Mouse (Mus musculus) heart, postnatal 4 days (tissue): Measurements from ENCODE around the gene Reep6. TPM values are rescaled to one million over a fixed set of nuclear protein-coding genes. Genes with fewer than 3 reads are reported as not detected.

ENCODE experiments used
- DNase-seq: peaks from one replicate; pipeline ENCODE4 v3.0.0; 2021
- total RNA-seq, 2 experiments: library from RNA; stranded (reverse); gene quantifications; 2 replicates each; pipeline ENCODE4 v1.2.3; 2021

Reep6 gene
- total RNA-seq, 2 experiments from 2014 or later, result 1.6 to 1.8 TPM

DNA sequence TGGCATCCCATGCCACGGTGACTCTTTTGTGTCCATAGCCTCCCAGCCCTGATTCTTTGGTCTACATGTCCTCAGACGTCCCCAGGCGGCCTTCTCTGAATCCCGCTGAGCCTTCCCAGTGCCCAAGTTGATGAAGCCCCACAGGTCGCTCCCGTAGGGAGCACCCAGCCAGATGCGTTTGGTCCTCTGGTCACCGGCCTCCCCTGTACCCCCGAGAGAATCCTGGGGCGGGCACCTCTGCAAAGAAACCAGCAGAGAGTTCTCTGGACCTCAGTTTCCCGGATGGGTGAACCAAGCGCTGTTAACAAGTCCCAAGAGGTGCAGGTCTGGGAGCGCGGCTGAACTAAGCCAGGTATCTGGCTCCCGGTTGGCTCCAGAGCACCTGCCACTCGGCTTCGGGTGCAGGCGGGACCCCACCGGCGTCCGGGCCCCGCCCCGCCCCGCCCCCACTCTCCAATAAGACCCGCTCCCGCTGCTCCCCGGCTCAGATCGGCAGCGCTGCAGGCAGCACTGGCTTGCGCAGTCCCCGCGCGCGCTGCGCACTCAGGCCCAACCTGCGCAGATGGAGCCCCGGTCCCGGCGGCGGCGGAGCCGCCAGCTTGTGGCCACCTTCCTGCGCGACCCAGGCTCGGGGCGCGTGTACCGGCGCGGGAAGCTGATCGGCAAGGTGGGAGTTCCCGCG lies 26.4 kb downstream of the Reep6 start, which contains the start of gene Plk5:
Gene Plk5, plus strand, starts transcription at position 459 of the 682 bp plus-strand sequence.
- no peak for DNase-seq

DNA sequence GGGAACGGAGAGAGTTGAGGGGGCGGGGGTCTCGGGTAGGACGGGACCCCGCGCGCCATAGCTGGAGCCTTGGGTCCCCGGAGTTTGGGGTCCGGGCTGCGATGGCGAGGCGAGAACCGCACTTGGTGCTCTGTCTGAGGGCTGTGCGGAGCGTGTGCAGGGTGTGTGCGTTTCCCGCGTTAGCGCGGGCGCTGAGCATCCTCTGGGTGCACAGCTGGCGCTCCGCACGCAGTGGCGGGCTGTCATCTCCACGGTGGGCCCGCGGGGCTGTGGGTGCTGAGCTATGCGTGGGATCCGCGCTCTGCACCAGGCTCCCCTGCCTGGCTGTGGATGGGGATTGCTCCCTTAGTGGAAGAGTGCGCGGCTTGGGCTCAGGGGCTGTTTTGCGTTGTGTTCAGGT lies 27.0 kb downstream of the Reep6 start:
- no peak for DNase-seq

DNA sequence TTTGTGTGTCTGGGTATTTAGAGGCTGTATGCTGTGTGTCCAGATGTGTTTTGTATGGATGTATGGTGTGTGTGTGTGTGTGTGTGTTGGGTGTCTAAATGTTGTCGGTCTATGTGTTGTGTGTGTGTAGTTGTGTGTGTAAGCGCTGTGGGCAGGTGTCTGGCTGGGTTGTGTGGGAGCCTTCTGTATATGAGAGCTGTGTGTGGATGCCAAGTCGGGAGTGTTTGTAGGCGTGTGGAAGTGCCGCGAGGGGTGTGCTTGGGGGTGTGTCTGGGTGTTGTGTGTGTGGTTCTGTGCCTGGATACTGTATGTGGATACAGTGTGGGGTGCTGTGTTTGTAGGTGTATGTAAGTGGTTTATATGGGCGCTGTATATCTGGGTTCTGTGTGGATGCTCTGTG lies 27.6 kb downstream of the Reep6 start:
- DNase-seq, result no peak

DNA sequence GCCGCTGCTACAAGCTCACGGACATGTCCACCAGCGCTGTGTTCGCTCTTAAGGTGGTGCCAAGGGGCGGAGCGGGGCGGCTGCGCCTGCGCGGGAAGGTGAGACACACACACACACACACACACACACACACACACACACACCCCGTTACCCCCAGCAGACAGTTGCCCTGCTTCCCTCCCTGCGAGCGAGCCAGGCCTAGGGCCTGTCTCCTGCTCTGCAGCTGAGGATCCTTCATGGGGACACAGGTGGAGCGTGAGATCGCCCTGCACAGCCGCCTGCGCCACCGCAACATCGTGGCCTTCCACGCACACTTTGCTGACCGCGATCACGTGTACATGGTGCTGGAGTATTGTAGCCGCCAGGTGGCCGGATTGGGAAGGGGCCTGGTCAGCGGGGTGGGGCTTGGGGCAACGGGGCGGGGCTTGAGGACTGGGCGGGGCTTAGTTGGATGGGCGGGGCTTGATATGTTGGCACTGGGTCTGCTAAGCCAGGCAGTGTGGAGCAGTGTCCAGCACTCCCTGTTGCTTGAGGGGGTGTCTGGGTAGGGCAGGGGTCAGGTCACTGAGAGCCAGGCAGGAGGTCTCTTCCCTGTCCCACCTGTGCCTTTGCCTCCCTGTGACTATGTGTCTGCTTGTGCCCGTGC lies 28.4 kb downstream of the Reep6 start:
- DNase-seq, result peak; percentile 39

DNA sequence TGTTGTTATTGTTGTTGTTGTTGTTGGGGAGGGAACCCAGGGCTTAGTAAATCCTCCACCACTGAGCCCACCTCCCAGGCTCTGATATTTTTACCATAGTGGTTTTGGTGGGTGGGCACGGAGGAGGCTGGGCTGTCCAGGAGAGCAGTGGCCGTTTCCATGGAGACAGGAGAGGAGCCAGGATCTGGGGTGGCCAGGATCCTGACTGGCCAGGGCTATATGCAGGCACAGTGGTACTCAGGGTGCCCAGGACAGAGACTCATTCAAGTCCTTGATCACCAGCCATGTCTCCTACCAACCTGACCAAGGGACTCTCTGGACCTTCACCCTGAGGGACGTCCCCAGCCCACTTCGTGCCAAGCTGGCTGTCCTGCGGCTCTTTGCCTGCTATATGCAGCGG lies 34.0 kb downstream of the Reep6 start:
- no peak for DNase-seq

DNA sequence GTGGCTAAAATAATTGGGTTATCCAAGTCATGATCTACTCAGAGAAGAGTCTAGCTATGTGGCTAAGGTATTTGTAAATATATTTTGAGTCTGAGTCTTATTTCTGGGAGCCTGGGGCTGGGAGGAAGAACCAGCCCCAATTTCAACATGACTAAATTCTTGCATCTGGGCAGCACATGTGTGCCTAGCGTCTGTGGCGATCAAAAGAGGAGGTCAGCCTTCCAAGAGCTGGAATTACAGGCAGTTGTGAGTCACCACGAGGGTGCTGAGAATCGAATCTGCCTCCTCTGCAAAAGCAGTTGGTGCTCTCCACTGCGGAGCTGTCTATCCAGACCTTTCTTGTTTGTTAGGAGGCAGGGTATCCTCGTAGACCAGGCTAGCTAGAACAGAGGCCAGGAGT lies 36.0 kb downstream of the Reep6 start:
- no peak for DNase-seq

DNA sequence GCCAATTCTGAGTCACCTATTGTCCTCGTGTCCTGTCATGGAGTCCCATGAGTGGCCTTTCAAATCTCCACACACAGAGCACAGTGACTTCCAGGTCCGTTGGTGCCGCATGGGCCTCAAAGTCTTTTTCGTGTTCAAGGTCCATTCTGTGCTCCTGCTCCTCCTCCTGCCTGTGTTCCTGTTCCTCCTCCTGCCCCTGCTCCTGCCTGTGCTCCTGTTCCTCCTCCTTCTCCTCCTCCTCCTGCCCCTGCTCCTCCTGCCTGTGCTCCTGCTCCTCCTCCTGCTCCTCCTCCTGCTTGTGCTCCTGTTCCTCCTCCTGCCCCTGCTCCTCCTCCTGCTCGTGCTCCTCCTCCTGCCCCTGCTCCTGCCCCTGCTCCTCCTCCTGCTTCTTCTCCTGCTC lies 38.2 kb downstream of the Reep6 start:
- no peak for DNase-seq

DNA sequence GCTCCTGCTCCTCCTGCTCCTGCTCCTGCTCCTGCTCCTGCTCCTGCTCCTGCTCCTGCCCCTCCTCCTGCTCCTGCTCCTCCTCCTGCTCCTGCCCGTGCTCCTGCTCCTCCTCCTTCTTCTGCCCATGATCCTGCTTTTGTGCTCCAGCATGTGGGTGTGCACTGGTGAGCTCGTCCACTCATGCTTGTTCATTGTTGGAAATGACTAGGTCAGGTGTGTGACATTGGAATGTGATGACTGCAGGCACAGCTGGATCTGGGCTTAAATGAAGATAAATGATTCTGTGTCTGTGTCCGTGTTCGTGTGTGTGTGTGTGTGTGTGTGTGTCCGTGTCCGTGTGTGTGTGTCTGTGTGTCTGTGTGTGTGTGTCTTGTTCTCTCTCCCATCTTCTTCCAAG lies 38.6 kb downstream of the Reep6 start:
- no peak for DNase-seq

DNA sequence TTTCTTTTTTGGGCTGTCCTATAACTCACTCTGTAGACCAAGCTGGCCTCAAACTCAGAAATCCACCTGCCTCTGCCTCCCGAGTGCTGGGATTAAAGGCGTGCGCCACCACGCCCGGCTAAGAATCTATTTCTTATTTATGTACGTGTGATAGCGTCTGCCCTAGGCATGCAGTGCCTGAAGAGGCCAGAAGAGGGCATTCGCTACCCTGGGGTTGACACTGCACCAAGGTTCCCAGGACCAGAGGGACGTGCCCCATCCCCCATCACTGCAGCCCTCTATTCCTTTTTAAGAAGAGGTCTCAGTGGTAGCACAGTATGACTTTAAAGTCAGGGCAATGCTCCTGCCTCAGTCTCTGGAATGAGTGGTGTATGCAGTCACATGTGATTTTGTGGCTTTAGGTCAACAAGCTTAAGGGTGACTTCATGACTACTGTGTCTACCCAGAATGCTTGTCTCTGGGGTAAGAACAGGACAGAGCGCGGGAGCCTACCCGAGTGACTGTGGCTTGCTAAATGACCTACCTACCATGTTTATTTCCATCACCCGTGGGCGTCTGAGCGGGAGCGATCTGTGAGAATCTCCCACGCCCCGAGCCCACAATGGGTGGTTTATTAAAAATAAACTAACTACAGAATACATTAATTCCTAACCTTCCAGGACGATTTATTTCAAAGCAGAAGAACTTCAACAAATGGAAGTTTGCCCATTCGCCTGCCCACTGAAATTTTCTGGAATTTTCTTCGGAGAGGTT lies 40.4 kb downstream of the Reep6 start:
- DNase-seq, result no peak

DNA sequence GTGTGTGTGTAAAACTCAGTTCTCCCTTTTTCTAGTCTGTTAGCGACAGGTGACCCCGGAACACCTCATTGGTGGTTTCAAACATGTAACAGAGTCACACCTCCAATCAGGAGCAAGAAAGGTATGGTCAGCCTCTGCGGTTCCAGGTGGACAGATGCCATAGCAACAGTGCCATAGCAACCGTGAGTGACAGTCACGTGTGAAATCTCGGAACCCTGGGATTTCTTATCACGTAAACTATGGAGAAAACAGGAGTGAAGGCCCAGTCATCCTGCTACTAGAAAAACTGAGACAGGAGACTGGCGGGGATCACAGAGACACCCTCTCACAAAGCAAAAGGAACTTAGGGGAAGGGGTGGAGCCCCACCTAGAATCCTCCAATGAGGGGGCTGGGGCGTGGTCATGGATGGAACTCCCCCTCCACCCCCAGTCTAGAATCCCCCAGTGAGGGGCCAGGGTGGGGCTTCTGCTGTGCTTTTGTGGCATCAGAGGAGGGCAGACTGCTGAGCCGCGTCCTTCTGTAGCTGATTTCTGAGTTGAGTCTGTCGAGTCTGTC lies 41.7 kb downstream of the Reep6 start:
- no peak for DNase-seq

DNA sequence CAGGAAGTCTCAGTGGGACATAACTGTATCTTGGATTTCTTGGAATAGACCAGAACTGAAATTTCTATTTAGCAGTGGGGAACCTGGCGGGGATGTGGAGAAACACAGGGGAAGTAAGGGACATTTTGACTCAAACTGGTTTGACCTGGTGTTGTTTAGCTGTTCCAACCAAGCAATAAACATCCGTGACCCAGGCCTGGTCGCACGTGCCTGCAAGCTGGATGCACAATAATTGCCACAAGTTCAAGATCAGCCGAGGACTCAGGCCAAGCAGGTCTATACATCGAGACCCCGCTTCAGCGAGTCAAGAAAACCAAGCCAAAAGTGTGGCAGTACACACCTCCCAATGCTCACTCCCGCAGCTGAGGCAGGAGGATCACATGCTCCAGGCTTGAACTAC lies 42.2 kb downstream of the Reep6 start:
- no peak for DNase-seq

DNA sequence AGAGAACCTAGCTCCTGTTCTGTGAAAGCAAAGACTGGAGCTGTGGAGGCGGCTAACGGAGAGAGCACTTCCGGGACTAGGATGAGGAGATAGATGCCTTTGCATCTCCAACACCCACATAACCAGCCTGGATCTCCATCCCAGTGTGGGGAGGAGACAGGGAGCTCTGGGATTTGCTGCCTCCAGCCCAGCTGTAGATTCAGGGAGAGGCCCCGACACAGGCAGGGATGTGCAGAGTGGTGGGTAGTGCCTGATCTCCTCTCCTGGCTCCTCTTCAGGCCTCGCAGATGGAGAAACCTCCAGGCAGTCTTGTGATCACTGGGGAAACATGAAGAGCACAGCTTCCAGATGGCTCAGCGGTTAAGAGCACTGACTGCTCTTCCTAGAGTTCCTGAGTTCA lies 43.0 kb downstream of the Reep6 start:
- DNase-seq, result no peak

DNA sequence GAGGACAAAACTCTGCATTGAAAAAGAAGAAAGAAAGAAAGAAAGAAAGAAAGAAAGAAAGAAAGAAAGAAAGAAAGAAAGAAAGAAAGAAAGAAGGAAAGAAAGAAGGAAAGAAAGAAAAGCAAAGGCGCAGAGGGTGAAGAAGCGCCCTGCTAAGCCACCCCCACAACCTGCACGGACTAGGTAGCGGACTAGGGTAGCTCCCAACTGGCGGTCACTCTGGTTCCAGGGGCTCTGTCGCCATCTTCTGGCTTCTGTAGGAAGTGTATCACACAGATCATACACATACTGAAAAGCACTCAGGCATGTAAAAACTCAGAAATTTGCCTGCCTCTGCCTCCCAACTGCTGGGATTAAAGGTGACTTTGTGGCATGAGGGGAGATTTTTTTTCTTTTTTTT lies 44.3 kb downstream of the Reep6 start:
- peak; percentile 87 for DNase-seq

DNA sequence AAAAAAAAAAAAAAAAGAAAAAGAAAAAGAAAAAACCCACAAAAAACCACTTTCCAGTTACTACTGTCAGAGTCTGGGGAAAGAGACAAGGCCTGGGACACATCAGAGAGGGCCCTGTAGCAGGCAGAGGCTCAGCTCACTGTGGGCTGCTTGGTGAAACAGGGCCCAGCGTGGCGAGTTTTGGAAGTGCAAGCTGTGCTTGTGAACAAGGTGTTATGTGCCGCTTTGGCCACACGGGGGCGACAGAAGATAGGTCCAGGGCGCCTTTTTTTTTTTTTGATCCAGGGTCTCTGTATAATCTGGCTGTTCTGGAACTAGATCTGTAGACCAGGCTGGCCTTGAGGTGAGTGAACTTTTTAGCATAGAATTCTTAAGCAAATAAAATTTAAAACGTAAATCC lies 46.4 kb downstream of the Reep6 start:
- DNase-seq, result peak; percentile 98

DNA sequence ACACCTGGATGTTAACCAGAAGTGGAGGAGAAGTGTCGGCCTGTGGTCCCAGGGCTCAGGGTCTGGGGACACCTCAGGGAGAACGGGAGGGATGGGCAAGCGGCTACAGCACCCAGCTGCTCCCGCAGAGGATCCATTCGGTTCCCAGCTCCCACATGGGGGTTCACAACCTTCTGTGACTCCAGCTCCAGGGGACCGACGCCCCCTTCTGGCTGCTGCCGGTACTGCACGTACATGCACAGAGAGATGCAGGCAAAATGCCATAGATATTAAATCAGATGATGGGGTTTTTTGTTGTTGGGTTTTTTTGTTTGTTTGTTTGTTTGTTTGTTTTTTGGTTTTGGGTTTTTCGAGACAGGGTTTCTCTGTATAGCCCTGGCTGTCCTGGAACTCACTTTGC lies 48.0 kb downstream of the Reep6 start:
- DNase-seq, result peak; percentile 59

DNA sequence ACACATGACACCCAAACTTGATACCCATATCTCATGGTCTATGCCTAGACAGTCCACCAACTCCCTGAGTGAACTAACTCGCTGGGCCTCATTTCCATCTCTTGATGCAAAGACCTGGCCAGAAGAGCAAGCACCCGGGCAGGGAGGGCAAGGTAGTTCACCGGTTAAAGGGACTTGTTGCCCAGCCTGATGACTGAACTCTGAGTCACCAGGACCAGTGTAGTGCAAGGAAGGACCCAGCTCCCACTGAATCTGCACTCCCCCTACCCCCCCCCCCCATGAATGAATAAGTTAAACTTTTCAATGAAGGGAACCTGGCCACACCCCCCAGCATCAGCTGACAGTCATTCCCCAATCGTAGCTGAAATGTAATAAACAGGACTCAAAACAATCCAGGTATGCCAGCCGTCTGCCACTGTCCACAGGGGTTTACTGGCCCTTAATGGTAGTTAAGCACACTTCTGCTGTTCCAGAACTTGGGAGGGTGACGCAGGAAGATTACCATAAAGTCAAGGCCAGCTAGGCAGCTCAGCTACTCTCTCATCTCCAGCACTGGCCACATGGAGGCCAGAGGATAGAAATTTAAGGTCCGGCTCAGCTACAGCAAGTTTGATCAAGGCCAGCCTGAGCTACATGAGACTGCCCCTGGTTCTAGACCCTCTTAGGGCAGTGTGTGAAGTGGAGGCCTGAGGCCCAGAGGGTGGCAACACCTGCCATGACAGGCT lies 53.0 kb downstream of the Reep6 start:
- DNase-seq, result no peak

DNA sequence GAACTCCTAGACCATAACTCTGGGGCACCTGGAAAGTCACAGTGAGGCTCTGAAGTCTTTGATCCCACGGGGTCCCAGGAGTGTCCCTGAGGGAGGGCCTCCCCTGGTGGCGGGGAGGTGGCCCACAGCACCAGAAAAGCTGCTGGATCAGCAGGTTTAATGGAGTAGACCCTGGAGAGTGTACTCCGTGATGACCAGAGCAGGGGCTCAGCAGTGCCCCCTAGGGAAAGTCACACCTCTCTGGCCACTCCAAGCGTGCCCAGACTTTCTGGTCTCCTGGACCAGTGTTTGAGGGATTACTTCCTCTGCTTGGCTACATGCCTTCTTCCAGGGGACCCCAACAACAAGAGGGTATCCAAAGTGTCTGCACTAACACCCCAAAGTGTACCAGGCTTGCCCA lies 53.7 kb downstream of the Reep6 start:
- no peak for DNase-seq

DNA sequence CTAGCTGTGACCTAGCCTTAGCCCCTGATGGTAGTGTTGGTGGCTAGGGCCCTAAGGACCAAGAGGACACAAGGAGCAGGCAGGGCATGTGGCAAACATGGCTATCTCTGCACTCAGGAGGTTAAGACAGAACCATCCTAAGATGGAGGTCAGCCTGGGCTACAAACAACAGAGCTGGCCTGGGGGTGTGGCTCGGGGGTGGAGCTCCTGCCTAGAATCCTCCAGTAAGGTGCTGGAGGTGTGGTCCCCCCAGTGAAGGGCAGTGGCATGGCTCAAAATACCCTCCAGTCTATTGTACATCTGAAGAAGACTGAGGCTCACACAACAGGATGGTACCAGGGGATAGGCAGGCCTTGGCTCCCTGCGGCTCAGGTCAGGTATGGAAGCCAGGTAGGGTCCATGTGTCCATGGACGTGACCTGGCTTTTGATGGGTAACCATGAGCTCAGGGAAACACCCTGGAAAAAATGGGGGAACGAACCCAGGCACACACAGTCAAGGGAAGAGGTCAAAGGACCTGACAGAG lies 54.4 kb downstream of the Reep6 start:
- no peak for DNase-seq

DNA sequence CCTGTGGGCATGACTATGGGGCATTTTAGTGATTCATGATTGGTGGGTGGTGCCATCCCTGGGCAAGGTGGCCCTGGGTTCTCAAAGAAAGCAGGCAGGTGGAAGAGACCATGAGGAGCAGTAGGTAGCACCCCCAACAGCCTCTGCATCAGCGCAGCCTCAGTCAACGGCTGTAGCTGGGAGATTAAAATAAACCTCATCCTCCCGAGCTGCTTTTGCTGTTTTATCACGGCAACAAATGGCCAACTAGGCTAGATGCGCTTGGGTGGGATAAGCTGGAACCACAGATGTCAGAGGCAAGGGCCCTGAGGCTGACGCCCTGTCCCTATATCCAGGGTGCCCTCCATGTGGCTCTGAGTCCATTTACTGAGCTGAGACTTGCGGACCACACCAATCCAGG lies 55.0 kb downstream of the Reep6 start:
- no peak for DNase-seq

DNA sequence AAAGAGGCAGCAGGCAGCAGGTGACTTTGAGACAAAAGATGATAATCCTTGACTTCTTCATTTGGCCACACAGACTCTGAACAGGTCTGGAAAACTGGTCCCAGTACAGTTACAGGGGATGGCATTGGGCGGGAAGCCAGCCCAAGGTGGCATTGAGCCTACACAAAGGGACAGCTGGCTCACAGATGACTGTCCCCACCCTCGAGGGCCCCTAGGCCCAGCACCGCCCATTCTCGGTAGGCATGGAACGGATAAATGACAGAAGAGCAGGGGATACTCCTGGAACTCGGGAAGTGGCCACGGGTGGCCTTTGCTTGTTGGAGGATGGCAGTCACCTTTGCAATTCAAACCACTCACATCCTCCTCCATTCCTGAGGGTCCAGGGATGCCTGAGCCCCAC lies 55.6 kb downstream of the Reep6 start:
- no peak for DNase-seq
